10 mouse cellular contexts compared by ENCODE assay signal in genomic region chr15:38569011-38569640, GRCm38 (mm10).
DNase-seq lines count a peak whose midpoint lies in the region.
"Had no signal": no experiment of that assay in that cellular context is flagged by ENCODE, and none has a peak within 500 bp of the region (broad histone marks: within the 10 kb centered on the region; RNA-seq: fewer than 3 reads in every experiment).

No protein-coding gene starts in this region.

- DNase-seq in heart, adult 11 months, result peak; percentile 80
- DNase-seq in heart, adult 9 months (ENCODE audit: low spot score in 2 of 2), result no peak
- peak; percentile 31 for DNase-seq in urinary bladder, postnatal 14 days (ENCODE audit: low spot score)
- DNase-seq in urinary bladder, postnatal 36 days (ENCODE audit: low spot score in 2 of 2), result no peak
- peak; percentile 58 for DNase-seq in lung, postnatal 10 days
- no peak for DNase-seq in adrenal gland, adult (ENCODE audit: inconsistent age in 2 of 2, low spot score in 1 of 2)
- DNase-seq in MN1 (ENCODE audit: low spot score), result no peak
- DNase-seq in right cerebral cortex, postnatal 4 days, result no peak
- DNase-seq: gastrocnemius, postnatal 14 days; right cerebral cortex, postnatal 25 days had no signal

Comparison
In these comparisons a context has a peak if more than half of its experiments do, and no peak if none do; other contexts are left out.
1. DNase-seq: peak in heart, adult 11 months (single experiment), urinary bladder, postnatal 14 days (single experiment) and lung, postnatal 10 days (single experiment); none in heart, adult 9 months (0 of 2), urinary bladder, postnatal 36 days (0 of 2), adrenal gland, adult (0 of 2), MN1 (single experiment) and right cerebral cortex, postnatal 4 days (single experiment).